Mouse (Mus musculus): ENCODE data around the gene Ndufb10. TPM values are rescaled to one million over a fixed set of nuclear protein-coding genes. Genes with fewer than 3 reads are reported as not detected.

Gene Ndufb10
- polyA plus RNA-seq, 1 experiment from 2014 or later = 230 TPM

DNA sequence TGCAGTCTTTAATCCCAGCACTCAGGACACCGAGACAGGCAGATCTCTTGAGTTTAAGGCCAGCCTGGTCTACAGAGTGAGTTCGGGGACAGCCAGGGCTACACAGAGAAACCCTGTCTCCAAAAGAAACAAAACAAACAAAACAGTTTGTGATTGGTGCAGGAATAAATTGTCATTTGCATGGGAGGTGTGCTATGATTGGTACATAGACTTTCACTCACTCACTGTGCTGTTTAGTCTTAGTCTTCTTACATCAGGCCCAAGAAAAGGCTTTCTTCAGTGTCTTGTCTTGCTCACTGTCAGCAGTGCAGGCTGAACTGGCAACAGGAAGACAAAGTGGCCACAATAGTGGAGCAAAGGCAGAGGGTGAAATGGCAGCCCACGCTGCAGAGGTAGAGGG lies 20.1 kb upstream of the Ndufb10 start:
- Histone ChIP-seq H3K4me2 (replicated peaks) (no peak overlapping the region), H3K4me3 (no peak overlapping the region), H3K9ac (no peak overlapping the region), H3K27ac (no peak overlapping the region), H3K36me3 (peaks cover 10% of the 10 kb centered on the region), H3K27me3 (replicated peaks) (no peaks in the 10 kb centered on the region; the same call in 1 of the 2 replicates), H3K9me3 (no peaks in the 10 kb centered on the region), H3K4me1 (no peaks in the 10 kb centered on the region; the same call in 1 of the 2 replicates)
- ATAC-seq (ENCODE audit: low FRiP score, low read depth) = no peak
- 73% methylated on average over 3 of the region's 3 CpGs for WGBS

DNA sequence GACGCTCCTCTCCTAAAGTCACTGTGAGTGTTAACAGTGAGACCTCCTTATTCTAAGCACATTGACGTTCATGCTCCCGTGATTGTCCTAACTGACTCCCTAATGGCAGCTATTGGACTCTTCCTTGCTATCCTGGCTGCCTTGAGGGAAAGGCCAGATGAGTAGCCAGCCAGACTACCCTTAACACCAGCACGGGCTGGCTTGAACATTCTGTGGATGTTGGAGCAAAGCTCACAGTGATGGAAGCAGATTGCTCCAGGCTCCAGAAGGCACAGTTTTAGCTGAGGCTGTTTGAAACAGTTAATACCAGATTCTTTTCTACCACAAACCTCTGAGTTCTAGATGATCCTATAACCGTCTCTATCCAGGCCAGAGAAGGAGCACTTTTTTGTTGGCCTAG lies 19.6 kb upstream of the Ndufb10 start:
- no peak for ATAC-seq (ENCODE audit: low FRiP score, low read depth)

DNA sequence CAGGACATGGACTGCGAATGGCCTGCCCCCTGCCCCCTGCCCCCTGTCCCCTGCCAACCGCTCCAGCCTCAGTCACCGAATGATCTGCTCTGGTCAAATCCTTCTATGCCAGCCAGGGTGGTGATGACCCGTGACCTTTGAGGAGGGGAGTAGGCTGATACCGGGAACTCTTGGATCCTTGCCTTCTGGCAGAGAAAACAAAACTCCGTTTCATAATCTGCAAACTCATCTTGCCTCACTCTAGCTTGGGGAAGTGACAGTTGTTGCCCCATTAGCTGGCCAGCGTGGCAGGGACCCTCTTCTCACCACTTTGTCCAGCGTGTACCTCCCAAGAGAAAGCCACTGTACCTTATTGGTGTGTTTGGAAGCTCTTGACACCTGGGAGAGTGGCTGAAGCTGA lies 18.0 kb upstream of the Ndufb10 start:
- Histone ChIP-seq H3K9me3 (no peaks in the 10 kb centered on the region), H3K27me3 (replicated peaks) (no peaks in the 10 kb centered on the region; the same call in 1 of the 2 replicates), H3K36me3 (peaks cover 10% of the 10 kb centered on the region), H3K4me3 (no peak overlapping the region), H3K4me1 (peaks cover 3% of the 10 kb centered on the region), H3K9ac (no peak overlapping the region), H3K27ac (no peak overlapping the region), H3K4me2 (replicated peaks) (no peak overlapping the region)
- WGBS = 89% methylated on average over 8 of the region's 8 CpGs
- ATAC-seq (ENCODE audit: low FRiP score, low read depth) = no peak

More for the DNA sequence above, 19.6 kb upstream of the Ndufb10 start:
- Histone ChIP-seq H3K27me3 (replicated peaks) (no peaks in the 10 kb centered on the region; the same call in 1 of the 2 replicates), H3K4me3 (no peak overlapping the region), H3K4me1 (no peaks in the 10 kb centered on the region; the same call in 1 of the 2 replicates), H3K4me2 (replicated peaks) (no peak overlapping the region), H3K9ac (no peak overlapping the region), H3K36me3 (peaks cover 10% of the 10 kb centered on the region), H3K27ac (no peak overlapping the region), H3K9me3 (no peaks in the 10 kb centered on the region)
- WGBS = 75% methylated on average over 5 of the region's 5 CpGs

DNA sequence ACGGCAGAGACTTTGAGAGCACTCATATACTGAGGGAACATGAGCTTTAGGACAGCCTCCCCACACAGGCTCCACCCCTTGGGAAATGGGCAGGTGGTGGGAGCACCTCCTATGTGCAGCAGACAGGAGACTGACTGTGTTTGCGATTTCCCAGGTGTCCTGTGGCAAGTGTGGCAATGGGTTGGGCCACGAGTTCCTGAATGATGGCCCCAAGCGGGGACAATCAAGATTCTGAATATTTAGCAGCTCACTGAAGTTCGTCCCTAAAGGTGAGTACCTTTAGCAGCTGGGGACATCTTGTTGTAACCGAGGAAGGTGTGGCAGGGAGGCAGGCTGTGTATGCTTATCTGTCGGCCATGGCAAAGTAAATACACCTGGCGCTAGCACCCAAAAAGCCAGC lies 15.6 kb upstream of the Ndufb10 start:
- Histone ChIP-seq H3K4me3 (no peak overlapping the region), H3K9ac (no peak overlapping the region), H3K27ac (no peak overlapping the region), H3K9me3 (no peaks in the 10 kb centered on the region), H3K27me3 (replicated peaks) (no peaks in the 10 kb centered on the region; the same call in 1 of the 2 replicates), H3K36me3 (peaks cover 10% of the 10 kb centered on the region), H3K4me2 (replicated peaks) (no peak overlapping the region), H3K4me1 (peaks cover 13% of the 10 kb centered on the region)
- WGBS = 88% methylated on average over 8 of the region's 8 CpGs
- no peak for ATAC-seq (ENCODE audit: low FRiP score, low read depth)

DNA sequence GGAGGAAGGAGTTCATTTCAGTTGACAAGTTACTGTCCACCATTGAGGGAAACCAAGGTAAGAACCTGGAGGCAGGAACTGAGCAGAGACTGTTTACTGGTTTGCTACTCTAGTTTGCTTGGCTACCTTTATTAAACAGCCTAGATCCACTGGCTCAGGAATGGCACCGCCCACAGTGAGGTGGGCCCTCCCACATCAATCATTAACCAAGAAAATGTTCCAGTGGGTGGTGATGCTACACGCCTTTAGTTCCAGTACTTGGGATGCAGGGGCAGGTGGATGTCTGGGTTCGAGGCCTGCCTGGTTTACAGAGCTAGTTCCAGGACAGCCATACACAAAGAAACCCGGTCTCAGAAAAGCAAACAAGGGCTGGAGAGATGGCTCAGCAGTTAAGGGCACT lies 14.0 kb upstream of the Ndufb10 start:
- WGBS = 81% methylated on average over 4 of the region's 4 CpGs
- no peak overlapping the region for H3K4me2 ChIP-seq (replicated peaks)

DNA sequence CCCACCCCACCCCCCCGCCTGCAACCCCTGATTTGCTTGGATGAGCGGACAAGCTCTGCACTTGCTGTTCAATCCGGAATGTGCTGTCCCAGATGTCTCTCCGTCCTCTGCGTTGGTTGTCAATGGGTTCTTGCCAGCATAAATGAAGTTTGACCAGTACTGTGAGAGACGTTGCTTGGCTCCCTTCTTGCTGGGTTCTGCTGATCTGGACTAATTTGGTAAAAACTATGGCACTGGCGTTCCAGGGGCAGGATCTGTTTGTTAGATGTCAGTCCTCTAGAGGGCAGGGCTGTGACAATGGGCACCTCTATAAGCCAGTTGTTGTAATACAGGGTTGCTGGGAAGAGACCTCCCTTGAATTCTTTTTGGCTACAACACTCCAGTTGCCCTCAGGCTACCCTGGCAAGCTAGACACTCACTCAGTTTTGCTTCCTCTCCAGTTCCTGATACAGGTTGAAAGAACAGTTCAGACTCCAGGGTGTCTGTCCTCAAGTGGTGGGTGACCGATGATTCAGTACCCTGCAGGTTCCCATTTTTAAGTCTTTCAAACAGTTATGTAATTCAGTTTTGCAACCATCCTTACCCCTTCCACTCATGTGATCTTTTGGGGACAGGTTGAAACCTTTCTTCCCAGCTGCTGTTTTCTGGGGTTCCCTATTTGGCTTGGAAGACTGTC lies 13.0 kb upstream of the Ndufb10 start:
- no peak for ATAC-seq (ENCODE audit: low FRiP score, low read depth)
- no peak overlapping the region for H3K27ac ChIP-seq
- H3K4me1 ChIP-seq = peaks cover 13% of the 10 kb centered on the region
- 33% methylated on average over 8 of the region's 8 CpGs for WGBS
- H3K9ac ChIP-seq = peak overlapping the region; percentile 64; the same call in 1 of the 2 replicates
- peak overlapping the region; percentile 58 for H3K4me3 ChIP-seq
- peak overlapping the region; percentile 91 for H3K4me2 ChIP-seq (replicated peaks)
- H3K27me3 ChIP-seq (replicated peaks) = no peaks in the 10 kb centered on the region
- H3K36me3 ChIP-seq = peaks cover 8% of the 10 kb centered on the region
- H3K9me3 ChIP-seq = no peaks in the 10 kb centered on the region

More for the DNA sequence above, 14.0 kb upstream of the Ndufb10 start:
- Histone ChIP-seq H3K4me3 (no peak overlapping the region), H3K27ac (no peak overlapping the region), H3K9ac (no peak overlapping the region), H3K27me3 (replicated peaks) (no peaks in the 10 kb centered on the region), H3K4me1 (peaks cover 13% of the 10 kb centered on the region), H3K36me3 (peaks cover 10% of the 10 kb centered on the region), H3K9me3 (no peaks in the 10 kb centered on the region)
- ATAC-seq (ENCODE audit: low FRiP score, low read depth) = no peak

DNA sequence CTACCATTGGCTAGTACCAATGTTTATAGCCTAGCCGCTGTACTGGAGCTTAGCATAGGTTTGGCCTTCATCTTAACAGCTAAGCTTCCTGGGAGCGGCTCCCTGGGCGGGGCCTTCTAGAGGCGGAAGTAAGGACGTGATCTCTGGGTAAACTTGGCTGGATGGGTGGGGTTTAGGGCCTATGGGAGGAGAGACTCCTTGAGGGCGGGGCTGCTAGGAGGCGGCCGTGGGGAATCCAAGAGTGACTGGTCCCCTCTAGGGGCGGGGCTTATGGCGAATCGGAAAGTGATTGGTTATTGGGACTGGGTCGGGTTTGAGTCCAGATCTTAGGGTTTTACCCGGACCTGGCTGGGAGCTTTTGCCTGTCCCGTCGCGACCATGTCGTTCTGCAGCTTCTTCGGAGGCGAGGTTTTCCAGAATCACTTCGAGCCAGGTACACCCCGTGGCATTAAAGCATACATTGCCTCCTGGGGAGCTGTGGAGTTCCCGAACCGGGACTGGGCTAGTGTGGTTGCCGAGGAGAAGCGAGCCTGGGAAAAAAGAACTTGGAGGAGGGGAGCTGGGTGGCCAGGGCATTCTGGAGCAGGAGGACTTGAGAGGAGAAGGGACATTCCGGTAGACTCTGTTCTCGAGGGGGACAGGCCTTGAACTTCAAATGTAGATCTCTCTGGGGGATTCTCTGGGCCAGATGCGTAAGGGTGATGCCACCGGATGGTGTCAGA lies 12.2 kb upstream of the Ndufb10 start, which contains the start of gene Msrb1:
Gene Msrb1, plus strand, starts transcription at position 313 of the 722 bp plus-strand sequence.
- Histone ChIP-seq H3K4me1 (peaks cover 13% of the 10 kb centered on the region), H3K9ac (peak within 1 kb of the TSS; percentile 64), H3K36me3 (peaks cover 5% of the 10 kb centered on the region), H3K9me3 (no peaks in the 10 kb centered on the region), H3K4me2 (replicated peaks) (peak within 1 kb of the TSS; percentile 91), H3K27ac (no peak within 1 kb of the TSS), H3K4me3 (peak within 1 kb of the TSS; percentile 58), H3K27me3 (replicated peaks) (no peaks in the 10 kb centered on the region)
- ATAC-seq (ENCODE audit: low FRiP score, low read depth) = peak; percentile 95
- 1% methylated on average over 29 of the region's 29 CpGs for WGBS

DNA sequence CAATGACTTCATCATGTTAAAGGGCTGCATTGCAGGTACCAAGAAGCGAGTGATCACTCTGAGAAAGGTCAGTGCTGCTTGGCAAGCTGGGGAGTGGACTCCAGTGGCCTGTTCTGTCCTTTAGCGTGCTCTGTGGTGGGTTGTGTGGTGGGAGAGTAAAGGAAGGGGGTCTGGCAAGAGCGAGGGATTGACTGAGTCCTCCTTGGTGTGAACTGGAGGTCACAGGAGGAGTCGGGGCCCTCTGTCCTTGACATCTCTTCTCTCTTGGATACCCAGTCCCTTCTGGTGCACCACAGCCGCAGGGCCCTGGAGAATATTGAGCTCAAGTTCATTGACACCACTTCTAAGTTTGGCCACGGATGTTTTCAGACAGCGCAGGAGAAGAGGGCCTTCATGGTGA lies 11.2 kb upstream of the Ndufb10 start:
- H3K36me3 ChIP-seq = peaks cover 5% of the 10 kb centered on the region
- H3K4me1 ChIP-seq = peaks cover 13% of the 10 kb centered on the region
- WGBS = 90% methylated on average over 7 of the region's 7 CpGs
- no peak for ATAC-seq (ENCODE audit: low FRiP score, low read depth)
- H3K9me3 ChIP-seq = no peaks in the 10 kb centered on the region
- no peak overlapping the region for H3K27ac ChIP-seq
- H3K27me3 ChIP-seq (replicated peaks) = no peaks in the 10 kb centered on the region
- H3K9ac ChIP-seq = no peak overlapping the region
- H3K4me2 ChIP-seq (replicated peaks) = peak overlapping the region; percentile 91; the same call in 1 of the 2 replicates
- no peak overlapping the region for H3K4me3 ChIP-seq

DNA sequence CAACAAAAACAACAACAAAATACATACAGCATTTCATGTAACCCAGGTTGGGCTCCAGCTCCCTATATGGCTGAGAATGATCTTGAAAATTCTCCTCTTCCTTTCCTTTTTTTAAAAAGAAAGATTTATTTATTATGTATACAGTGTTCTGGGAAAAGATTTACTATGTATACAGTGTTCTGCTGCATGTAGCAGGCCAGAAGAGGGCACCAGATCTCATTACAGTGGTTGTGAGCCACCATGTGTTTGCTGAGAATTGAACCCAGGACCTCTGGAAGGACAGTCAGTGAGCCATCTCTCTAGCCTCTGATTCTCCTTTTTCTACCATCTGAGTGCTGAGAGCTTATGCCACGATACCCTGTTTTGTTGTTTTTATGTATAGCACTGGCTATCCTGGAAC lies 10.2 kb upstream of the Ndufb10 start:
- H3K27me3 ChIP-seq (replicated peaks) = no peaks in the 10 kb centered on the region
- H3K27ac ChIP-seq = no peak overlapping the region
- no peak overlapping the region for H3K4me3 ChIP-seq
- H3K4me1 ChIP-seq = peaks cover 13% of the 10 kb centered on the region
- H3K4me2 ChIP-seq (replicated peaks) = no peak overlapping the region
- no peak overlapping the region for H3K9ac ChIP-seq
- no peak for ATAC-seq (ENCODE audit: low FRiP score, low read depth)
- H3K36me3 ChIP-seq = no peaks in the 10 kb centered on the region
- no peaks in the 10 kb centered on the region for H3K9me3 ChIP-seq
- WGBS = 84% methylated on average over 1 of the region's 1 CpGs

DNA sequence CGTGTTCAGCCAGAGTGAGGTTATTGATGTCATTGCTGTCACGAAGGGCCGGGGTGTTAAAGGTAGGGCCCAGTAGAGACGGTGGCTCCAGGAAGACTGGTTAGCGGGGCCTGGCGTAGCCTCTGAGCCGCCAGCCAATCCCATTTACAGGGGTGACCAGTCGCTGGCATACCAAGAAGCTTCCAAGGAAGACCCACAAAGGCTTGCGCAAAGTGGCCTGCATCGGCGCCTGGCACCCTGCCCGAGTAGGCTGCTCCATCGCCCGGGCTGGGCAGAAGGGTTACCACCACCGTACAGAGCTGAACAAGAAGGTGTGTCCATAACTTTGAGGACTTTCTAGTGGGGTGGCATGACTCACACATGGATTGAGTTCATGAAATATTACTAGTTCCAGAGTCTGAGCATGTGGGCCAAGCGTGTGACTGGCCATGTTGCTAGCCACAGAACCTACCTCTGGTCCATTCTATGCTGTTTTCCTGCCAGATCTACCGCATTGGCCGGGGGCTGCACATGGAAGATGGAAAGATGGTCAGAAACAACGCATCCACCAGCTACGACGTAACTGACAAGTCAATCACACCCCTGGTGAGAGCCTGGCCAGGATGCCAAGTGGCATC lies 9.3 kb upstream of the Ndufb10 start:
- no peak overlapping the region for H3K9ac ChIP-seq
- ATAC-seq (ENCODE audit: low FRiP score, low read depth) = no peak
- 89% methylated on average over 21 of the region's 21 CpGs for WGBS
- no peaks in the 10 kb centered on the region for H3K9me3 ChIP-seq
- H3K4me1 ChIP-seq = peaks cover 13% of the 10 kb centered on the region
- no peak overlapping the region for H3K4me3 ChIP-seq
- H3K4me2 ChIP-seq (replicated peaks) = no peak overlapping the region
- H3K27me3 ChIP-seq (replicated peaks) = no peaks in the 10 kb centered on the region
- H3K36me3 ChIP-seq = no peaks in the 10 kb centered on the region
- no peak overlapping the region for H3K27ac ChIP-seq

DNA sequence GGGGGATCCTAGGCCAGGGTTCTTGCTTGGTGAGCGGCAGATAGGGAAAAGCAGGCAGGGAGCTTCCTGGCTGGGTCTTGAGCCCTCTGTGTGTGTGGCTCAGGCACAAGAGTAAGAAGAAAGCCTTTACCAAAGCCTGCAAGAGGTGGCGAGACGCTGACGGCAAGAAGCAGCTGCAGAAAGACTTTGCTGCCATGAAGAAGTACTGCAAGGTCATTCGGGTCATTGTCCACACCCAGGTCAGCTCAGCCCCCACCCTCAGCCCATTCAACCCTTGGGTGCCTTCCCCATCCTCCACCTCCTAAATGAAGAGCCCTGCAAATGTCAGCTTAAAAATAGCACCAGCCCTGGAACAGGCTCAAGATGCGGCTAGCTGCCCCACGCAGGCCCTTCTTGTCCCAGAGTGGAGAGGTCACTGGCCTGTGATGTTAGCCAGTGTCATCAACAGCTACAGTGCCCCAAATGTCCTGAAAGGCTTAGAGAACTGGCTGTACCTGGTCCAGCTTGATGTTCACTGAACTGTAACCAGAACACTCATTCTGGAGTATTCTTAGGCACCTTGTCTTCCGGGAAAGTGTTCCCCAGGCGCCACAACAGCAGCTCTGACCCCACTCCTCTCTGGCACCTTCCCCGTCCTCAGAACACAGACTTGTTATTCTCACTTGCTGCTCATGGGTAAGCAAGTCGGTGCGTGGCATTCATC lies 8.1 kb upstream of the Ndufb10 start:
- no peaks in the 10 kb centered on the region for H3K9me3 ChIP-seq
- 77% methylated on average over 12 of the region's 12 CpGs for WGBS
- H3K9ac ChIP-seq = no peak overlapping the region
- H3K36me3 ChIP-seq = no peaks in the 10 kb centered on the region
- no peak overlapping the region for H3K27ac ChIP-seq
- no peaks in the 10 kb centered on the region for H3K27me3 ChIP-seq (replicated peaks)
- no peak overlapping the region for H3K4me2 ChIP-seq (replicated peaks)
- H3K4me3 ChIP-seq = no peak overlapping the region
- no peak for ATAC-seq (ENCODE audit: low FRiP score, low read depth)
- H3K4me1 ChIP-seq = peaks cover 11% of the 10 kb centered on the region

DNA sequence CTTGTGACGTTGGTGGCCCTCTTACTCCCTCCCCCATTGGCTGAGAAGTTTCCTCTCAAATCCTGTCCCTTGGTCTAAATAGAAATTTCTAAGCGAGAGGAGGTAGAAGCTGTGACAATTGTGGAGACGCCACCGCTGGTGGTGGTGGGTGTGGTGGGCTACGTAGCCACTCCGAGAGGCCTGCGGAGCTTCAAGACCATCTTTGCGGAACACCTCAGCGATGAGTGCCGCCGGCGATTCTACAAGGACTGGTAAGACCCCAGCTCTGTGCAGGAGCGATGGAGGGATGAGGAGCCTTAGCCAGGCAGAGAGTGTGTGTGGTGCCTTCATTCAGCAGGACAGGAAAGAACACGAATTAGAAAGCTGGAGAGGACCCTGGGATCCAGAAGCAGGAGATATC lies 6.5 kb upstream of the Ndufb10 start:
- H3K27ac ChIP-seq = no peak overlapping the region
- H3K9ac ChIP-seq = no peak overlapping the region
- ATAC-seq (ENCODE audit: low FRiP score, low read depth) = no peak
- WGBS = 85% methylated on average over 14 of the region's 14 CpGs
- H3K4me1 ChIP-seq = peaks cover under 1% of the 10 kb centered on the region; the same call in 1 of the 2 replicates
- H3K4me3 ChIP-seq = no peak overlapping the region
- no peaks in the 10 kb centered on the region for H3K36me3 ChIP-seq
- no peaks in the 10 kb centered on the region for H3K9me3 ChIP-seq
- H3K4me2 ChIP-seq (replicated peaks) = no peak overlapping the region
- no peaks in the 10 kb centered on the region for H3K27me3 ChIP-seq (replicated peaks)
